Mouse (Mus musculus) kidney, postnatal 4 days (tissue): ENCODE results near the gene Rbm19.

Experiments
- DNase-seq, 2 experiments: peaks; one replicate each; pipeline ENCODE4 v3.0.0; 2021; ENCODE audit warnings: mixed read lengths in 2 of 2

Rbm19 gene

DNA sequence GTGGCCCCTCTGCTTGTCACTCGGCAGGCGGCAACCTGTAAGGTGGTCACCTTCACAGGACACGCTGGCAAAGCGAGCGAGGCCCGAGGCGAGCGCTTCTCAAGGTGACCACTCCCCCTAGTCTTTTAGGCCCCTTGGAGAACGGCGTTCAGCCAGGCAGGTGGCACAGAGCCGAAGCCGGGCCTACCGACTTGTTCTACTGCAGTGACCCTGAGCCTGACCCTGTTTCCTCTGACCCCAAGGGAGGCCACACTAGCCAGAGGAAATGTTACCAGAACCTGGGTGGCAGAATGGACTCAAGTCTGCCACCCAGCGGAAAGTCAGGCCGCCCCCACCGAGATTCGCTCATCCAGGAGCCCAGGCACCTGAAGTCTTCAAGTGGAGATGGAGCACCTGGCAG, 94.9 kb downstream of the Rbm19 start:
- DNase-seq, result peak; percentile 50 to 60

DNA sequence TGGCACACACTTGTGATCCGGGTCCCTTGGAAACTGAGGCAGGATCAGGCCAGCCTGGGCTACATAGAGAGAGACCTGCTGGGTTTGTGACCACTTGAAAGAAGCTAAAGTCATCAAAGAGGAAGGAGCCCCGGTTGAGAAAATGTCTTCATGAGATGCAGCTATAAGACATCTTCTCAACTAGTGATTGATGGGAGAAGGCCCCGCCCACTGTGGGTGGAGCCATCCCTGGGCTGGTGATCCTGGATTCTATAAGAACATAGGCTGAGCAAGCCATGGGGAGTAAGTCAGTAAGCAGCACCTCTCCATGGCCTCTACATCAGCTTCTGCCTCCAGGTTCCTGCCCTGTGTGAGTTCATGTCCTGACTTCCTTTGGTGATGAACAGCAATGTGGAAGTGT, 98.2 kb downstream of the Rbm19 start:
- no peak for DNase-seq

DNA sequence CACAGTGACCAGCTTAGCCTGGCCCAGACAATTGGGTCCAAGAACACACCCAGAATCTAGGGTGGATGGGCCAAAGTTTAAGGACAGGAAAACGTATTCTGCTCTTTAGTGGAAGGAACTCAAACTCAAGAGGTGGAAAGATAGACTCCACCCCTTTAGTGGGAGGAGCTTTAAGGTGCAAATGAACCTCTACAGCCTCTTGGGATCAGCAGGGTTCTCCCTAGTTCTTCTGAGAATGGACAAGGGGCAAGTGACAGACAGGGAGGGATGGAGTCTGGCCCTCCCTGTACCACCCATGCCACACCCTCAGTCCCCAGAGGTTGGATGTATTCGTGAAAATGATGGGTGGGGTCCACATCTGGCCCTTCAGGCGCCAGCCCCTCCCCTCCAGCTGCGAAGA, 105.0 kb downstream of the Rbm19 start:
- DNase-seq, result no peak

DNA sequence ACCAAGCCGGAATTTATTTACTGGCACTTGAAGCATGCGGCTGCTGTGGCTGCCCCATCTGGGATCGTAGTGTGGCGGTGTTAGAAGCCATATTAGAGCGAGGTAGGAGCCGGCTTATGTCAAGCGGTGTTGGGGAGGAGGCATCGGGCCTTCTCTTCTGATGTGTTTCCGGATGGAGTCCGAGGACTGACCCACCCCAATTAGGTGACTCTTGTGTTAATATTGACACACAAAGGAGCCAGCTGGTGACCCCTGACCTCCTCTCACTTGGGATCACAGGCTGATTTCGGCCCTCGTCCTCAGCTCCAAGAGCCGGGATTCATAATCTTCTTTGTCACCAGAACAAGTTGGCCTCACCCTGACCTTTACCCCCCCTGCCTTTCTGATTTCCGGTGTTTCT, 109.1 kb downstream of the Rbm19 start:
- DNase-seq, result no peak

DNA sequence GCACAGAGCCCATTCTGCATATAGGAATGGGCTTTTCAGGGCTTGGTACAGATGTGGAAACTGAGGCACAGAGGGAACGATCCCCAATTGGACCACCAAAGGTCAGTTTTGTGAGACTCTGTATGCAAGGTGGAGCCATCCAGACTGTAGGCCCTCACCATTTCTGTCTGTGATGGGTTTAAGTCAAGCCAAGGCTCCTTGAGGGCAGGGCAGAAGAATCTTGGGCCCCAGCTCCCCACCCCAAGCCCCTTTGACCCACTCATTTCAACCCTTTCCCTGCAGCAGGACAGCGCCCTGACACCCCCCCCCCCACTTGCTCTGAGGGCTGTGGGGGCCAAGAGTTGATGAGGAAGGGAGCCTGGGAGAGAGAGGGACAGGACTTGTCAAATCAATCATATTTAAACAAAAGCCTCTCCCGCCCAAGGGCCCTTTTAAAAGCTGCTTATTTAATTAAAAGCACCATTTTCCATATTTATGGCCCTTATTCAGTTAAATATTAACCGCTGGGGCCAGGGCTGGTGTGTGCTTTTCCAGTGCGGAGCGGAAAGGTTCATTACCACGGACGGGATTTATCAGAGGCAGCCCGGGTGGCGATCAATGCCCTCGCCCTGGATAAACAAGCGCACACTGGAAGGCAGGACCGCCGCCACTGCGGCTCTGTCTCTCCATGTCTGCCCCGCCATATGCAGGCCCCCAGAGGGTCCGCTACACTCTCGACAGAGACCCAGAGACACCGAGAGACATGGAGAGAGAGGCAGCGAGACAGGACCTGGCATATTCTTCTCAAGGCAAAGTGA, 112.5 kb downstream of the Rbm19 start:
- no peak for DNase-seq

DNA sequence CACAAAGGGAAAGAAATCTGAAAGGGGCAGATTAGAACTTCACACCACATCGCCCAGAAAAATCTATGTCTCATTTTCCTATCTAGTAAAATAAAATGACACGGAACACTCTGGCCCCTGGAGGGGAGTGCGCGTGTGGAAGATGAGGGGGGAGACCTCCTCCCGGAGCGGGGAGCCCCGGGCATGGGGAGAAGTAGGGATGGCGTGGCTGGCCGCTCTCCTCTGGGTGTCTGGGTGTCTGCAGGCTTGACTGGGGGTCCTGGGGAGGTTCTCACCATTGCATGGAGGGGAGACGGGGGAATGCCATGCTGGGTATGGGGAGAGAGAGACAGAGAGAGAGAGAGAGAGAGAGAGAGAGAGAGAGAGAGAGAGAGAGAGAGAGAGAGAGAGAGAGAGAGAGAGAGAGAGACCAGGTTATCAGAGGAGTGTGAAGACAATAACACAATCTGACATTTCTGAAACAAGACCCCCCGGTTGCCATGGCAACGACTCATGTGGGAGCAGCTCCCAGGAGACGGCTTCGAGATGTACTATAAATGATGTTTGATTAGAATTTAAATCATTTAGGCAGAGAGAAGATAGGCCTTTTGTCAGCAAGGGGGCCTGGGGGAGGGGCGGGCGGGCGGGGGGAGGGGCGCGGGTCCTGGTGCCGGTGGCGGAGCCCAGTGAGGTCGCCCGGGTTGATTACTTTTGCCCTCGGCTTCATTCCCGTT, 115.3 kb downstream of the Rbm19 start:
- peak; percentile 26 to 46 for DNase-seq

DNA sequence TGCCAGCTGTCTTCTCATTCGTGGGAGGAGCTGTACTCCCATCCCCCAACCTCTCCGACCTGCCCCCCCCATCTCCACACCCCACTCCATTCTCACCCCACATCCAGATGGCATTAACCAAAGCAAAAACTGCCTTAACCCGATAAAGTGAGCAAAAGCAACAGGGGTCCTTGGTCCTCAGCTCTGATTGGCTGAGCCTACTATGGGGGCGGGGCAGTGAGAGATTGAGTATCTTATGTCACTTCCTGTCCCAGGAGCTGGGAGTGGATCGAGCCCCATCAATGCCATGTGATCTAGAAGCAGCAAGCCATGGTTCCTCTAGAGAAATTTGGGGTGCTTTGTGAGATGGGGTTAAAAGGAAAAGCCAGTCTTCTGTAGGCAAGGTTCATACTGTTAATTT, 118.9 kb downstream of the Rbm19 start:
- no peak for DNase-seq

DNA sequence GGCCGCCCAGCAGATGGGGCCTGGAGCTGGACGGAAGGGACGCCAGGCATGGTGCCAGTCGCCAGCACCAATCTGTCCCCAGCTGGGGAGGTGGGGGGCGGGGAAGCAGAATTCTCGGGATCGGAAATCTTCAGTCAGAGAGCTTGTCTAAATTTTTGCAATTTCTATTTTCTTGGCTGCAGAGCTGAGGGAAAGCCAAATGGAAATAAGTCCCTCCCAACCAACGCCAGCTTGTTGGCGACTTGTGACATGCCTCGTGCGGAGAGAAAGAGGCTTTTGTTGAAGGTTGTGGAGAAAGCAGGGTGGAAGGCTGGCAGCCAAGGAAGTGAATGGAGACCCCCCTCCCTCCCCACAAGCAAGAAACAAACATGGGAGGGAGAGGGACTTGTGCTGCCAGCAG, 119.3 kb downstream of the Rbm19 start:
- no peak for DNase-seq

DNA sequence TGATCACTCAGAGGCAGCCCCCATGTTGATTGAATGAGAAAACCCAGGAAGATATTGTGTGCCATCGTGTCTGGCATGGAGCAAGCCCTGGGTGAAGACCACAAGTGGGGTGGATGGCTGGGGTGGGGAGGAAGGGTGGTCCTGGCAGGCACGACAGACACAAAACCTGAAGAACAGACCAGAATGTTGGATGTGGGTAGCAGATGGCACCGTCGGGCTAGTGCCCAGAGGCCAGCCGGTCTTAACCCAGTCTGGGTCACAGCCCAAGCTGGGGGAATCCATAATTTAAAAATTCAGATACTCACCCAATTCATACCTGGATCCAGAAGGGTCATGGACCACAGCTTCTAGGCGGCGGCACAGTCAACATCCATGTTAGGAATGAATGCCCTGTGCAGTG, 123.8 kb downstream of the Rbm19 start:
- no peak for DNase-seq

DNA sequence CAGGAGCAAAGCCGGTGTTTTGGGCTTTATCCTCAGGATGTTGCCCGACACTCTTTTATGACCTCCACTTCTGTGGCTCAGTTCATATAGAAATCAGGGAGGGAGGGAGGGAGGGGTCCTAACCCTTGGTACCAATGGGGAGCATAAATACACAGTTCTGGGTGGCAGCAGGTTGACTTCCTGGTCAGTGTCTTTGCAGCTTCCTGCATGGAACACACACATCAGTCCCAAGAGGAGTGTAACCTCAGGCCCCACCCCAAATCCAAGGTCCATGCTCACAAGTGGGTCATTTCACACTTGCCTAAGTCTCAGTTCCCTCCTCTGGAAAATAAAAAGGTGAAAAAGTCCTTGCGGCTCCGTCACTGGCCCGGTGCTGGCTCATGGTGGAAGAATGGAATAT, 129.1 kb downstream of the Rbm19 start:
- DNase-seq, result no peak
